Mouse (Mus musculus): ENCODE data around the gene Ptpn14. TPM values are rescaled to one million over a fixed set of nuclear protein-coding genes. Genes with fewer than 3 reads are reported as not detected.

The Ptpn14 gene
- total RNA-seq, 2 experiments from 2014 or later, result 14.5 to 14.8 TPM

DNA sequence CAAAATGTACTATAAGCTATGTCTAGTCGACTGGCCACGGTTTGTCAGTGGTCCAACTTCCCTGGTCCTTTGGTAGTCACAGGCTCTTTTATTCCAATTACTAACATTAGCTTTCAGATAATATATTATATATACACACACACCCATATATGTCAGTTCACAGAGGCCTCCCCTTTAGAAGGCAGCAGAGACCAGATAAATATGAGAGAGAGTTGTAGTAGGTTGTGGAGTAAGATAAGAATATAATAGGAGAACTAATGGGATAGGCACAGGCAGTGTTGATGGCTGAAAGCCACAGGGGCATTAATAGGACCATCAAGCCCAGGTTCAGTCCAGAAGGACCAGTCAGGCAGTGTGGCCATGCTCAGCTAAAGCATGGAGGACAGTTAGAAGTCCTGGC, 80.4 kb downstream of the Ptpn14 start:
- Histone ChIP-seq H3K27ac (no peak overlapping the region), H3K4me3 (no peak overlapping the region)
- TF ChIP-seq CTCF (conservative IDR thresholded peaks at IDR 0.05), result no peak
- DNase-seq (ENCODE audit: low spot score in 2 of 2), result no peak

DNA sequence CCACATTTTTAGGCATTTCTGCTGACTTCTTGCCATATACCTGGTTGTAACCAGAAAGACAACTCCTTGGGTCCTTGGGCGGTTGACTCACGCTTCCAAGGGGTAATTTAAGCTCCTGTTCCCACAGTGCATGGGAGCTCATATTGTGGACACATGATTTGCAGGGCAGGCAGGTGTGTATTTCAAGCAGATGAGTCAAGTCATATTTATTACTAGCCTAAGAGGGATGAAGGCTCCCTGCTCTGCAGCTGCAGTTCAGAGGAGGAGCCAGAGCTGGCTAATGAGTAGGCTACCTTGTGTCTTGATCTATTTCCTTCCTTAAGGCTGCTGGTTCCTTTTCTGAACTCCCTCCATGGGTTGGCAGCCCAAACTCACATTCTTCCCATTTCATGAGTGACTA, 83.7 kb downstream of the Ptpn14 start:
- DNase-seq (ENCODE audit: low spot score in 2 of 2), result no peak
- no peak for TF ChIP-seq CTCF (conservative IDR thresholded peaks at IDR 0.05)

DNA sequence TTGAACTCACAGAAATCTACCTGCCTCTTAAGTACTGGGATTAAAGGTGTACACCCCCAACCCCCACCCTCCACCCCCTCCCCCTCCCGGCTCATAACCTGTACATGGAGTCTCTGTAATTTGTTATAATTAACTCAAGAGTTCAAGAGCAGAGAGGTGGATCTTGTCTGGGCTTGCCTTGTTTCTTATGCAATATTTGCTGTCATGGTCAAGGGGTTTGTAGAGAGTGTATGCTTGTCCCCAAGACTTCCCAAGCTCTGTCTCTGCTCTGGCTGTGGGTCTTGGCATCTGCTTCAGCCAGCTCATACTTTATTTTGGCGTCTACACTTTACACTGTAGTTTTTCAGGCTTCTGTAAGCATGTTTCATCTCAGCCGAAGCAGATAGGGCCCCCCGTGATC, 86.3 kb downstream of the Ptpn14 start:
- Histone ChIP-seq H3K27ac (no peak overlapping the region), H3K4me3 (no peak overlapping the region)
- TF ChIP-seq CTCF (conservative IDR thresholded peaks at IDR 0.05), result no peak
- no peak for DNase-seq (ENCODE audit: low spot score in 2 of 2)

More for the DNA sequence above, 83.7 kb downstream of the Ptpn14 start:
- H3K4me3 ChIP-seq, result no peak overlapping the region
- H3K27ac ChIP-seq, result no peak overlapping the region

DNA sequence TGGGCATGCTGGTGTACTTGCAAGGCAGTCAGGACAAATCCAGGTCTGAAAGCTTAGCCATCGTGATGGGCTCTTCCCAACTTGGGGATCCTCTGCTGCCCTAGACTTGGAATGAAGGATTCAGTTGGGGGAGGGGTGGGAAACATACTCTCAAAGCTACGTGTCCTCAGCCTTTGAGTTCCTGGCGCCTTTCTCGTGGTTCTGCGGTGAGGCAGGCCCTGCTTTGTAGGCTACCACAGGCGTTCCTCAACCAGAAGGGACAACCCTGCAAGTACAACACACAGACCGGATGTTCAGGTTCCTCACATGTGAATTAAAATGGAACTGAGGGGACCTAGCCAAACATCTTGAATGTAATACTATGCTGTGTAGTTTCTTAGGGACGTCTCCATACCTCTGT, 89.0 kb downstream of the Ptpn14 start:
- Histone ChIP-seq H3K27ac (peak overlapping the region; percentile 83; the same call in 1 of the 2 replicates), H3K4me3 (no peak overlapping the region)
- no peak for TF ChIP-seq CTCF (conservative IDR thresholded peaks at IDR 0.05)
- no peak for DNase-seq (ENCODE audit: low spot score in 2 of 2)

DNA sequence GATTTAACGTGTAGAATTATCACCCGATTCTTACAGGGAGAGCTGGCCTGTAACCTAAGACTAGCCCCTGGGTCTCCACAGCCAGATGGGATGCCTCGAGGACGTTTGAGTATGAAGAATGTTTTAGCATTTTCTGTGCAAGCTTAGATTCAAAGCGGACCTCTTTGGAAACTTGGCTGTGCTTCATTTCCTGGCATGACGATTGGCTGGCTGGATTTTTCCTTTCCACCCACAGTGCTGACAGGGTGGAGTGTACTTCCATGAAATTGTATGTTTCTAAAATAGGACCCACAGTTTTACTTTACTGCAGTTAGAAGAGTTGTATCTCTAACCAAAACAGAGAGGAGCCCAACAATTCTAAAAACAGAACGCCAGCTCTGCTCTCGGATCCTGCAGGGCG, 89.7 kb downstream of the Ptpn14 start:
- Histone ChIP-seq H3K4me3 (no peak overlapping the region; the same call in 1 of the 2 replicates), H3K27ac (peak overlapping the region; percentile 83)
- DNase-seq (ENCODE audit: low spot score in 2 of 2), result peak; percentile 42 to 66
- no peak for TF ChIP-seq CTCF (conservative IDR thresholded peaks at IDR 0.05)

DNA sequence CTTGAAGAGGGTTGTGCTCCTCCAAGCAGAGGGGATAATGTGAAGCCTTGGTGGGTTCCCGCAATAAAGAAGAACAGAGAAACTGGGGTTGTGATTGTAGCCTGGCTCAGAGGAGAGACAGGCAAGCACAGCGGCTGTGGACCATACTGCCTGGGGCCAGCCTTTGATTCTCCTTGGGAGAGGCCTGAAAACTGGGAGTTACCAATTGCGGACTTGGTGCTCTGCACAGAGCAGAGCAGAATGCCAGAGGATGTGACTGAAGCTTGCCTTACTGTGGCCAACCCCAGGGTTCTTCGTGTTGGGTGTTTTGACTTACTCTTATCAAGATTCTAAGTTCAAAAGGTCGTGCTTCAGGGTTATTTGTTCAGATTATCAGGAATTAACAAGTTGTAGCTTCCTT, 92.0 kb downstream of the Ptpn14 start:
- Histone ChIP-seq H3K4me3 (no peak overlapping the region), H3K27ac (no peak overlapping the region)
- no peak for TF ChIP-seq CTCF (conservative IDR thresholded peaks at IDR 0.05)
- DNase-seq (ENCODE audit: low spot score in 2 of 2), result no peak

DNA sequence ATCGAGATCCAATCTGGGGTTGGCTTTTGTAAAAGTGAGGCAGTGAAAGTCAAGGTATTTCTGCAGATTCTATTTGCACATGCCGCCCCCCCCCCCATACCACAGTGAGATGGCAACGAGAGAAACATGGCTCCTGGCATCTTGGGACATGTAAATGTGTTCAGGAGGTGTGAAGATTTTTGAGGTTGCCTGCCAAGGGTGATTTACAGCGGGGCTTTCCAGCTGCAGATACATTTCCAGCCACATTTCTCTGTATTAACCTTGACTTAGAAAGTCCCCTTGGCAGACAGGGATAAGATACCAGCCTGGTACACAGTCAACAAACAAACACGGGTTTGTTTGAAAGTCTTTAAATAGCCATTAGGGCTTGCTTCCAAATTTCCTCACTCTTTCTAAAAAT, 96.4 kb downstream of the Ptpn14 start:
- no peak for DNase-seq (ENCODE audit: low spot score in 2 of 2)

DNA sequence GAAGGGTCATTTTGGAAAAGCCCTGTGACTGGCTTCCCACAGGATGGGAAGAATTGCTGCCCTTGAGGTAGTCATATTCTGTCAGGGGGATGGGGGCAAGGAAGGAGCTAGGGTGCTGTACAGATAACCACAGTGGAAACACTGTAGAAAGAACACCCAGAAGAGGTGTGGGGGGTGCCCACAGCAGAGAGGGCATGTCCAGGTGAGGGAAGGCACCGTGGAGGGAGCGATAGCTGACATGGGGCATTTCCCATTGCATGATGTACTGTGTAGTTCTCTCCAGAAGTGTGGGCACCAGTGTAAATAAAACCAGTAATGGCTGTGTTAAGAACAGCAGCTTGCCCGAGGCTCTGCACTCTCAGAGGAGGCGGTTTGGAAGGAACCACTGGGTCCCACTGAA, 102.3 kb downstream of the Ptpn14 start:
- no peak for DNase-seq (ENCODE audit: low spot score in 2 of 2)
- no peak for TF ChIP-seq CTCF (conservative IDR thresholded peaks at IDR 0.05)
- Histone ChIP-seq H3K4me3 (no peak overlapping the region), H3K27ac (no peak overlapping the region)

More for the DNA sequence above, 96.4 kb downstream of the Ptpn14 start:
- no peak for TF ChIP-seq CTCF (conservative IDR thresholded peaks at IDR 0.05)
- Histone ChIP-seq H3K4me3 (no peak overlapping the region), H3K27ac (no peak overlapping the region)

DNA sequence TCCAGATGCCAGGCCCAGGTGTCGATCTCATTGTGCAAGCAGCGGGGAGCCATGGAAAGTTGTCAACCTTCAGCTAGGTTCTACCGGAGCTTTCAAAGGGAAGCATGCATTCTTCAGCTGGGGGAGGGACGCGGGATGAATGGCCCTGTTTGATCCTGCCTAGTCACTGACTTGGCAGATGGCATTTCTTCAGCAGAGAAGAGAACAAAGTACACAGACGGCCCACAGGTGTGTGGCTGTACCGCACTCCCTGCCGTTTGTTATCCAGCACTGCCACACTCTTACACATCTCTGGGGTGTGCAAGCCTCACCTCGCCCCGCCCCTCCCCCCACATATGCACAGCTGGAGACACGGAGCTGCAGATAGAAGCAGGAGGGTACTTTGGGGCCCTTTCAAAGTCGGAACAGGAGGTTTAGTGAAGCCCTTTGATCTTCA, 102.7 kb downstream of the Ptpn14 start:
- Histone ChIP-seq H3K27ac (no peak overlapping the region), H3K4me3 (no peak overlapping the region)
- TF ChIP-seq CTCF (conservative IDR thresholded peaks at IDR 0.05), result no peak
- no peak for DNase-seq (ENCODE audit: low spot score in 2 of 2)

DNA sequence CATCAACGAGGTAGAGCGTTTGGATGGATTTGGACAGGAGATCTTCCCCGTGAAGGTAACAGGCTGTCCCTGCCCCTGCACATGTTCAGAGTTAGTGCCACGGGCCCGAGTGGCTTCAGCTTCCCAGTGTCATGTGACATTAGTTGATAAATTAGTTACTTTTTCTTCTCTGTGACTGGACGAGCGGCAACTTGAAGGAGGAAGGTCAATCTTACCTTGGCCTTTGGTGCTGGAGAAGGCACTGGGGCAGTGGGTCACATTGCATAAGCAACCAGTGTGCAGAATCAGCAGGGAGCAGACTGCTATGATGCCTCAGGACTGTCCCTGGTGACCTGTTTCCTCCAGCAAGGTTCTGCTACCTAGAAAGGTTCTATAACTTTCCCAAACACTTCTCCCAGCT, 105.3 kb downstream of the Ptpn14 start:
- H3K27ac ChIP-seq, result no peak overlapping the region
- no peak overlapping the region for H3K4me3 ChIP-seq
- DNase-seq (ENCODE audit: low spot score in 2 of 2), result no peak
- no peak for TF ChIP-seq CTCF (conservative IDR thresholded peaks at IDR 0.05)

DNA sequence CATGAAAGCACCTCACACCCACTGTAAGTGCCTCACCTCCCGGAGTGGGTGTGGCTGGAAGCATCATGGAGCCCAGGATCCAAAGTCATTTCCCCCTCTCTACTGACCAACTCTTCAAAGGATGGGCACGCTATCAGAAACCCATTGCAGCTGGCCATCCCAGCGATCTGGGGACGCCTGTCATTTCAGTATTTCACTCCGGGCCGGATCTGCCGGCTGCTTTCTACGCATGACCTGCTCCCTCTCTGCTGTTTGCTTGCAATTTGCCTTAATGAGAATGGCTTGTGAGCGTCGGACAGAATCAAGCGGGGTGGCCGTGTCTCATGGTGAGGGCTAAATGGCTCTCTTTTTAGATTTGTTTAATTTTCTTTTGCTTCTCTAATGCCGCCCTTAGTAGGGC, 106.1 kb downstream of the Ptpn14 start:
- no peak for DNase-seq (ENCODE audit: low spot score in 2 of 2)
- Histone ChIP-seq H3K27ac (no peak overlapping the region), H3K4me3 (no peak overlapping the region)
- TF ChIP-seq CTCF (conservative IDR thresholded peaks at IDR 0.05), result no peak

DNA sequence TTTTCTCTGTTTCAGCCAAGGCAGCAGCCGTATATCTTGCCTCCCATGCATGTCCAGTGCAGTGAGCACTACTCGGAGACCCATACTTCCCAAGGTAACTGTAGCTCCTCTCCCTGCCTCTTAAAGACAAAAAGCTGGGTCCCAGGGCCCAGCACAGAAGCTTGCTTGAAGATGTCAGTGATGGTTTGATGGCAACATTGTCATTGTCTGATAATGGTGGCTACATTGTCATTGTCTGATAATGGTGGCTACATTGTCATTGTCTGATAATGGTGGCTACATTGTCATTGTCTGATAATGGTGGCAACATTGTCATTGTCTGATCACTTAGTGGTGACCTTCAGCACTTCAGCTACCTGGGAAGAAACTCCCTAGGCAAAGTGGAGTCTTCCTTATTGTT, 118.3 kb downstream of the Ptpn14 start:
- TF ChIP-seq CTCF (conservative IDR thresholded peaks at IDR 0.05), result no peak
- Histone ChIP-seq H3K27ac (no peak overlapping the region), H3K4me3 (no peak overlapping the region)
- no peak for DNase-seq (ENCODE audit: low spot score in 2 of 2)

DNA sequence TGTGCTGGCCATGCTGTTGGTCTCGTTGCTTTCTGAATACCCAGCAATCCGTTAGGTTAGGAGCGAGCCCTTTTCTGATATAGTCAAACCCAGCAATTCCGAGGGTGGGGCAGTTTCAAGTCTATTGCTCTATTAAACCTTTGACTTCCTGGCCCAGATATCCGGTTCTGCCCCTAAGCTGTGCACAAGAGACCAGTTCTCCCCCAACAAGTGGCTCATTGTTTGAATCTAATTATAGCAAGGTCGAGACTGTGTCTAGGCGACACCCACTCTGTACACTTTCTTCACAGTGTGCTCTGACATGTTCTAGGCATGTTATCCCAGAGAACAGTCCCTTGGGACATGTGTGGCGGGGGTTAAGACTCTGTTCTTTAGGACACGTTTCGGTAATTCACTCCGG, 121.5 kb downstream of the Ptpn14 start:
- DNase-seq (ENCODE audit: low spot score in 2 of 2), result no peak
- no peak for TF ChIP-seq CTCF (conservative IDR thresholded peaks at IDR 0.05)
- Histone ChIP-seq H3K27ac (no peak overlapping the region), H3K4me3 (no peak overlapping the region)

DNA sequence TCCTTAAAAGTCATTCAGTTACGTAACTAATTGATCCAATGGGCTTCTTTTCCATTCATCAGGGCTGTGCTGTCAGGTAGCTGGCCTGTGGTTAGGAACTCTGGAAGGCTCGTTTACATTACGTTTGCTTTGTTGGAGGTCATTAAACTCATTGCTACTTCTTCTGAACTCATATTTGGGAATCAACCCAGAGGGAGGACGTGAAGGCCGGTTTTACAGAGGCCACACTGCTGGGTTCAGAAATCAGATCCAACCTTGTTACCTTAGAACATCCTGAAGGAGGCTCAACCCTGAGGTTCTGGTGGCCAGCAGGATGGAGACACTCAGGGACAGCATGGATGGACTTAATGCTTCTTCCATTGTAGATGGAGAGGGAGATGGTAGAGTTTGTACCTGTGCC, 124.0 kb downstream of the Ptpn14 start:
- no peak for TF ChIP-seq CTCF (conservative IDR thresholded peaks at IDR 0.05)

DNA sequence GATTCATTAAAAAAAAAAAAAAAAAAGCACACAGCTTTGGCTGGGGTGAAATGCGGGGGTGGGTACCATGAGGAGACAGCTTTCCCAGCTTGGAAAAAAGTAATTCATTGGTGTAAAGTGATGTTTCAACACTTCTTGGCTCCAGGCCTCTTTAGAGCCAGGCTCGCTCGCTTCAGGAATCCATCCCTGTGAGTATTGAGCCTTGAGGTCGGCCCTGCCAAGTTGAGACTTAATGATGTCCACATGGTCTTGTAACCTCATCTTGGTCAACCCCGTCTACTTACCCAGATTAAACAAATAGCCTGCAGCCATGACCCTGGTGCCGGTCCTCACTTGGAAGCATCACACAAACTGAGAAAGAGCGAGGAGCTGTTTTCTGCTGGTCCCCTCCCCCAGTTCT, 124.4 kb downstream of the Ptpn14 start:
- Histone ChIP-seq H3K27ac (no peak overlapping the region), H3K4me3 (no peak overlapping the region)
- no peak for TF ChIP-seq CTCF (conservative IDR thresholded peaks at IDR 0.05)
- no peak for DNase-seq (ENCODE audit: low spot score in 2 of 2)

More for the DNA sequence above, 124.0 kb downstream of the Ptpn14 start:
- no peak for DNase-seq (ENCODE audit: low spot score in 2 of 2)
- Histone ChIP-seq H3K27ac (no peak overlapping the region), H3K4me3 (no peak overlapping the region)

All from layer of hippocampus, adult 2 months (tissue).